Mouse (Mus musculus) embryonic facial prominence, embryonic 13.5 days (tissue): ENCODE data around the gene Kif16b. TPM values are rescaled to one million over a fixed set of nuclear protein-coding genes. Genes with fewer than 3 reads are reported as not detected.

Experiments
- ATAC-seq: fragments of 200-750 bp; cut with Nextera tagmentation; 2 replicates; pipeline ENCODE4 v1.8.0; 2017; ENCODE audit warnings: low read depth; ENCODE audit not compliant: insufficient number of reproducible peaks, insufficient read depth, low FRiP score, low TSS enrichment
- H3K27ac ChIP-seq: fragments of 300-500 bp; sonication (generic); 2 replicates; pipeline ENCODE4 v1.5.1; 2015; ENCODE audit warnings: moderate library complexity, mild to moderate bottlenecking, inconsistent platforms
- H3K27me3 ChIP-seq: fragments of 300-500 bp; sonication (generic); 2 replicates; pipeline ENCODE4 v1.6.1; 2015; ENCODE audit warnings: mild to moderate bottlenecking, inconsistent platforms
- H3K36me3 ChIP-seq: fragments of 300-500 bp; sonication (generic); 2 replicates; pipeline ENCODE4 v1.6.1; 2015; ENCODE audit warnings: mild to moderate bottlenecking, inconsistent platforms
- H3K4me1 ChIP-seq: fragments of 300-500 bp; sonication (generic); 2 replicates; pipeline ENCODE4 v1.6.1; 2015; ENCODE audit warnings: inconsistent platforms
- H3K4me2 ChIP-seq: fragments of 300-500 bp; sonication (generic); 2 replicates; pipeline ENCODE4 v1.6.1; 2015; ENCODE audit warnings: moderate library complexity, mild to moderate bottlenecking, inconsistent platforms
- H3K4me3 ChIP-seq: fragments of 300-500 bp; sonication (generic); 2 replicates; pipeline ENCODE4 v1.5.1; 2015; ENCODE audit warnings: mild to moderate bottlenecking, inconsistent platforms
- H3K9ac ChIP-seq: fragments of 300-500 bp; sonication (generic); 2 replicates; pipeline ENCODE4 v1.6.1; 2015; ENCODE audit warnings: mild to moderate bottlenecking, inconsistent platforms
- H3K9me3 ChIP-seq: fragments of 300-500 bp; sonication (generic); 2 replicates; pipeline ENCODE4 v1.6.1; 2016; ENCODE audit warnings: inconsistent platforms
- WGBS: fragments of 180-500 bp; shearing (Covaris S2); methylation state at CpG from one replicate; pipeline ENCODE4 v1.1.7; 2015; ENCODE audit warnings: mixed read lengths; 5-methylcytosine and 5-hydroxymethylcytosine counted together
- polyA plus RNA-seq: library from polyadenylated mRNA; unstranded; fragments of >200 nt; fragmentation: Nextera tagmentation; extraction: Ambion mirVana; gene quantifications from 2 replicates; pipeline ENCODE4 v1.2.1, GENCODE M21; 2015

Gene Kif16b
- polyA plus RNA-seq, 1 experiment from 2014 or later, result 12.1 TPM

DNA sequence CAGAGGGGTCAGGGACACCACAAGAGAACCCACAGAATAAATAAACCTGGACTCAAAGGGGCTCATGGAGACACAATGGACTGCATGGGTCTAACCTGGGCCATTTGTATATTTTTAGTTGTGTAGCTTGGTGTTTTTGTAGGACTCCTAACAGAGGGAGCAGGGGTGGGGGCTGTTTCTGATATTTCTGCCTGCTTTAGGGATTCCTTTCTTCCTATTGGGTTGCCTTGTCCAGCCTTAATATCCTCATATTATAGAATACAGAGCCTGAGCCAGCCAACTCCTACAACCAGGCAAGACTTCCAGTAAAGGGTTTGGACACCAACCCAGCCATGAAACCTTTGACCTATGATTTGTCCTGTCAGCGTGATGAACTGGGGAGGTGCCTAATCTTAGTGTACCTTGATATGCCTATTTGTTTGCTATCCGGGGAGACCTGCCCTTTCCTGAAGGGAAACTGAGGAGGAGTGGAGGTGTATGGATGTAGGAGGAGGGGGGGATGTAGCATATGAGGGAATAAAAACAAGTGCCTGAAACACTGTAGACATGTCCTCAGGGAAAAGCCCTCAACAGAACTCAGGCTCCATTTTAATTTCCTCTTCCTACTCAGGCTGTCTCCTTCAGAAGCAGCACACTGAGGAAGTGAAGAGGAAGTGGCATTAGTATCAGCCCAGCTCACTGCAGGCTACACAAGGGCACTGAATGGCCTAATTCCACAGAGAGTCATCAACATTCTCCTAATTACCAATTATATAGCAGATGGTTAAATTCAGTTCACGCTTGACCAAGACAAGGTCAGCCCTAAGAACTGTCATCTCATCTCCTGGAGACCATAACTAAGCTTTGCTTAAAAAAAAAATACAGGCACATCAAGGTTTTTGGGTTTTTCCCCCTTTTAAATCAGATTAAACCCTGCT is 207.1 kb downstream of the Kif16b start:
- no peak for ATAC-seq
- Histone ChIP-seq H3K4me1 (no peaks in the 10 kb centered on the region), H3K4me3 (no peak overlapping the region), H3K36me3 (no peaks in the 10 kb centered on the region), H3K4me2 (no peak overlapping the region), H3K27ac (no peak overlapping the region), H3K9me3 (no peaks in the 10 kb centered on the region), H3K27me3 (no peaks in the 10 kb centered on the region), H3K9ac (no peak overlapping the region)
- WGBS, result 75% methylated on average over 3 of the region's 3 CpGs

DNA sequence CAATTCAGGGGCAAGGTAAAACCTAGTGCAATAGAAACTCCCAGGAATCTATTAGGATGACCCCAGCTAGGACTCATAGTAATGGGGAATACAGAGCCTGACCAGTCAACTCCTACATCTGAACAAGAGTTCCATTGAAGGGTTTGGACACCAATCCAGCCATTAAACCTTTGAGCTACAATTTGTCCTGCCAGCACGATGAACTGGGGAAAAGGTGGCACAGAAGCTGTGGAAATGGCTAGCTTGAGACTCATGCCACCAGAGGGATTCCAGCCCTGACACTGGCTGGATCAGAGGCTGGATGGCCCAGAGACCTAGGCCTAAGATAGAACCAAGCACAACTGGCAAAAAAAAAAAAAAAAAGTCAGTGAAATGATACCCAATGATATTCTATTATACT is 207.9 kb downstream of the Kif16b start:
- no peak for ATAC-seq
- 79% methylated on average over 1 of the region's 1 CpGs for WGBS
- Histone ChIP-seq H3K9ac (no peak overlapping the region), H3K36me3 (no peaks in the 10 kb centered on the region), H3K27ac (no peak overlapping the region), H3K4me3 (no peak overlapping the region), H3K9me3 (no peaks in the 10 kb centered on the region), H3K4me1 (no peaks in the 10 kb centered on the region), H3K27me3 (no peaks in the 10 kb centered on the region), H3K4me2 (no peak overlapping the region)

DNA sequence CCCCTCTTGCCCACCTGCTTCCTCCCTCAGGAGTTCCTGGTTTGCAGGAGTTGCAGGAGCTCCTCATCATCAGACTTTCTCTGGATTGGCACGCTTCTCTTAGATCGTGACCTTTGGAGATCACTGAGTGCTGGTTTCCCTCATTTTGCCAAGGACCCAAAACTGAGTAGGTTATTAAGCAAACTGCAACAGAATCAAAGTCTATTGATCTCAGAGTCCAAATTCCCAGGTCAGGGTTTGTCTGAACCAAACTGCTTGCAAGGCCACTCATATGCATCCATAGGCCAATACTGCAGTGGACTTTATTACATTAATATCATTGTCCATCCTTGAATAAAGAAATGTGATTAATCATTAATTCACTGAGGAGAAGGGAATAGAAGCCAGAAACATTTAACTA is 211.8 kb downstream of the Kif16b start:
- Histone ChIP-seq H3K36me3 (no peaks in the 10 kb centered on the region), H3K4me3 (no peak overlapping the region), H3K9me3 (no peaks in the 10 kb centered on the region), H3K4me1 (no peaks in the 10 kb centered on the region), H3K27me3 (no peaks in the 10 kb centered on the region), H3K9ac (no peak overlapping the region), H3K4me2 (no peak overlapping the region), H3K27ac (no peak overlapping the region)
- 95% methylated on average over 2 of the region's 2 CpGs for WGBS
- no peak for ATAC-seq

DNA sequence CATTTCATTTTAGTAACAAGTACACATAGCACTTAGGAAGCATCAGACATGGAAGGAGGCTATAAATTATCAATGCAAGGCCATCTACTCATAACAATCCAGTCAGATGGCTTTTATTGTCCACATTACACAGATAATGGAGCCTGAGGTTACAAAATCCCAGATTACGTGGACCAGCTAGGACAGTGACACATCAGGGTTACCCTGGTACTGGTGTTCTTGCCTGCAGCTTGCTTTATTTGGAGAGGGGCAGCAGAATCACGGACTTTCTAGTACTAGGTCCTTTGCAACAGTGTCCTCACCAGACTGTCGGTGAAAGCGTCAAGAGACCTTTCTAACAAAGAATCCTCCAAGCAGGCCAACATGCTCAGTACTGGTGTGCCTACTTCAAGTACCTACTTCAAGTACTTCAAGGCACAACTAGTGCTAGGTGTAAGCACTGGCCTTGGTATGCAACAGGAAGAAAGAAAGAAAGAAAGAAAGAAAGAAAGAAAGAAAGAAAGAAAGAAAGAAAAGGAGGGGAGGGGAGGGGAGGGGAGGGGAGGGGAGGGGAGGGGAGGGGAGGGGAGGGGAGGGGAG is 213.3 kb downstream of the Kif16b start:
- H3K4me3 ChIP-seq, result no peak overlapping the region
- 87% methylated on average over 4 of the region's 4 CpGs for WGBS
- H3K4me1 ChIP-seq, result no peaks in the 10 kb centered on the region
- H3K27ac ChIP-seq, result no peak overlapping the region
- no peak overlapping the region for H3K9ac ChIP-seq
- H3K36me3 ChIP-seq, result no peaks in the 10 kb centered on the region
- H3K27me3 ChIP-seq, result no peaks in the 10 kb centered on the region
- H3K9me3 ChIP-seq, result no peaks in the 10 kb centered on the region
- no peak for ATAC-seq
- no peak overlapping the region for H3K4me2 ChIP-seq

DNA sequence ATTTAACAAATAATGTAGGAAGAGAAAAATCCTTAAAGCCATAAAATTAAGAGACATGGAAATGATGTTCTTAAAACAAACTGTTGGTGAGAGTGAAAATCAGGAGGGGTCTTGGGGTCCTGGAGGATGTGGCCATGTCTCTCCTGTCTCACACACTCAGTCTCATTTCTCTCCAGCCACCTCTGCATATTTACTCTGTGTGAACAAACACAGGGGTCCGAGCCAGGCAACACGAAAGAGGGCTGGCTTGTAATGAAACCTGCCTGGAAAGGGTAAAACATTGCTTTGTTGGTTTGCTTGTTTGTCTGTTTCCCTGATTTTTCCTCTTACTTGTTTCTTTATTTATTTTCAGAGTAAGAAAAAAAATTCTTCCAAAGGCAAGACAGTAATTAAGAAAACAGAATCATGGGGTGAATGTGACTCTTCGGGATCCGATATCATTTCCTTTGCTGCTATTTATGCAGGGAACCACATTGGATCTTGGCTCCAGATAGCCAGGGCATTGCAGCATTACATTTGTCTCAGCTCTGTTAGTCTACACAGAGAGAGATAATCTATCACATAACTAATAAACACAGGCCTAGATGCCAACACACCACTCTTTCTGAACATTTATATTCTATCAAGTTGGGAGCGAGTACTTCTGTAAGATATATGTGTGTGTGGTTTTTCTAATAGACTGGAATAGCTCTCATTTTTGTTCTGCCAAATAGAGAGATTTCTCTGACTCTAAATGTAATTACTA is 218.2 kb downstream of the Kif16b start:
- H3K4me2 ChIP-seq, result no peak overlapping the region
- WGBS, result 72% methylated on average over 5 of the region's 5 CpGs
- H3K27me3 ChIP-seq, result no peaks in the 10 kb centered on the region
- H3K9ac ChIP-seq, result no peak overlapping the region
- no peak overlapping the region for H3K27ac ChIP-seq
- H3K4me3 ChIP-seq, result no peak overlapping the region
- no peaks in the 10 kb centered on the region for H3K9me3 ChIP-seq
- ATAC-seq, result no peak
- no peaks in the 10 kb centered on the region for H3K36me3 ChIP-seq
- H3K4me1 ChIP-seq, result no peaks in the 10 kb centered on the region

DNA sequence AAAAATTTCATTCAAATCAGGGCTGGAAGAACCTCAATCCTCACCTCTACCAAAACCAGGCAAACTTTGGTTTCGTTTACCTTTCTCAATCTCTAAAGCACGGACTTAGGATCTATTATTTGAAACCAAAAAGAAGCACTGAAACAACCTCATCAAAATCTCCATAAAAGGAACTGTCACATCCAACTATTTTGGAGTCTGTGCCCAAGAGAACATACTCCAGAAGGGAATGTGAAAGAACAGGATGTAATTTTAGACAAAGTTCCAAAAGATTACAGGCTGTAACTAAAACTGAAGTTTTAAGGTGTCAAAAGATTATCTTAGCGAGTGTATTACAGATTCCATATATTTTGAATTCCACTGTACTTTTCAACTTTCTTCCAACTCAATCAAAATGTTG is 232.9 kb downstream of the Kif16b start:
- Histone ChIP-seq H3K27ac (no peak overlapping the region), H3K4me2 (no peak overlapping the region), H3K36me3 (peaks cover 9% of the 10 kb centered on the region; the same call in 1 of the 2 replicates), H3K9me3 (no peaks in the 10 kb centered on the region), H3K4me3 (no peak overlapping the region), H3K4me1 (no peaks in the 10 kb centered on the region), H3K27me3 (no peaks in the 10 kb centered on the region), H3K9ac (no peak overlapping the region)
- WGBS, result 83% methylated on average over 3 of the region's 3 CpGs
- ATAC-seq, result no peak

DNA sequence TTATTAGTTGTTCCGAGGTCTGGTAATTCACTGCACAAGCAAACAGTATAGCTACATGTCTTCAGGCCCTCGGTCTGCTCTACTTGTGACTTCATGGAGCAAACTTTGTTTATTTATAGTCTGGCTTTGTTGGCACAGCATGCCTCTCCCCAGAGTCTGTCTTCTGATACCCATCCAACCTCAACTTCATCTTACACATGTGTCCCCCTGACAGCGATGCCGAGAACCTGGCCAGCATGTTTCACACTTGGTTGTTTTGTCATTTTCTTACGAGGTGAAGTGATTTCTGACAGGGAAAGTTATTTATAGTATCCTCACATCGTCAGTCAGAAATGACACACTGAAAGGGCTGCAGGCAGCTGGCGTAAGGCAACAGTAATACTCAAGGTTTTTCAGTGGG is 249.7 kb downstream of the Kif16b start:
- no peaks in the 10 kb centered on the region for H3K9me3 ChIP-seq
- ATAC-seq, result no peak
- no peaks in the 10 kb centered on the region for H3K4me1 ChIP-seq
- H3K4me2 ChIP-seq, result no peak overlapping the region
- no peak overlapping the region for H3K4me3 ChIP-seq
- no peaks in the 10 kb centered on the region for H3K36me3 ChIP-seq
- 66% methylated on average over 7 of the region's 7 CpGs for WGBS
- H3K27ac ChIP-seq, result no peak overlapping the region
- no peaks in the 10 kb centered on the region for H3K27me3 ChIP-seq
- no peak overlapping the region for H3K9ac ChIP-seq

DNA sequence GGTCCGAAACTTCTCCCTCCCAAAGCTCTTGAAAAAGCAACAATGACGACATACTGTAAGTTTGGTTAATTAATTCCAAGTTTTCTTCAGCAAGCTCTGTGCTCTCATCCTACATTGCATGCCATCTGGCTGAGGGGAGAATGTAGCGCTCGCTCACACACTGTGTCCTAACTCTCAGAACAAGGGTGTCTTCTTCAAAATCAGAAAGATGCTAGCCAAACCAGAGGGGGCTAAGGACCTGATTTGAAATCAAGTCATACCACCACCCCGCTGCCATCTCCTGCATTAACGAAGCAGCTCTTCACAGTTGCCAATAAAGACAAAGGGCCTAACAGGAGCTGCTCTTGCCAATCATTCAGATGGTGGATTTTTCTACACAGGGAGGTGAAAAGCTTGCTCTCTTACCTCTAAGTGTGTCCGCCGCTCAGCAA is 253.3 kb downstream of the Kif16b start:
- WGBS, result 75% methylated on average over 8 of the region's 8 CpGs
- no peak for ATAC-seq
- Histone ChIP-seq H3K9me3 (no peaks in the 10 kb centered on the region), H3K4me1 (no peaks in the 10 kb centered on the region), H3K36me3 (no peaks in the 10 kb centered on the region), H3K4me2 (no peak overlapping the region), H3K4me3 (no peak overlapping the region), H3K9ac (no peak overlapping the region), H3K27ac (no peak overlapping the region), H3K27me3 (no peaks in the 10 kb centered on the region)

DNA sequence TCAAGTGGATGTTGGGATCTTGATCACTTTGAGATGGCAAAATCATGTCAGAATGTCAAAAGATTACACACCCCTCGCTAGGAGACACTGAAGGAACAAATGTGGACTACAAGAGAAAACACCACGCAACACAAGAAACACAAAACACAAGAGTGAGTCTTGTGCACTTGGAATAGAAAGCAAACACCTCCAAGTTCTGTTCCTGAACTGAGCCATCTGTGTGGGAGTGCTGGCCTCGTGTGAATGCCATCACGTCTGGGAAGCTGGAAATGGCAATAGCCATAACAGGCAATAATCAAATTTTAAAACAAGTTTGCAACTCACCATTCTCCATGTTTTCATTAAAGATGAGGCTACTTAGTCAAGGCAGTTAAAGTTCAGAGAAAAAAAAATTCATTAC is 254.5 kb downstream of the Kif16b start:
- no peak overlapping the region for H3K27ac ChIP-seq
- no peaks in the 10 kb centered on the region for H3K4me1 ChIP-seq
- no peak overlapping the region for H3K4me2 ChIP-seq
- no peaks in the 10 kb centered on the region for H3K36me3 ChIP-seq
- 88% methylated on average over 4 of the region's 4 CpGs for WGBS
- no peaks in the 10 kb centered on the region for H3K9me3 ChIP-seq
- H3K27me3 ChIP-seq, result no peaks in the 10 kb centered on the region
- no peak overlapping the region for H3K9ac ChIP-seq
- H3K4me3 ChIP-seq, result no peak overlapping the region
- ATAC-seq, result no peak

DNA sequence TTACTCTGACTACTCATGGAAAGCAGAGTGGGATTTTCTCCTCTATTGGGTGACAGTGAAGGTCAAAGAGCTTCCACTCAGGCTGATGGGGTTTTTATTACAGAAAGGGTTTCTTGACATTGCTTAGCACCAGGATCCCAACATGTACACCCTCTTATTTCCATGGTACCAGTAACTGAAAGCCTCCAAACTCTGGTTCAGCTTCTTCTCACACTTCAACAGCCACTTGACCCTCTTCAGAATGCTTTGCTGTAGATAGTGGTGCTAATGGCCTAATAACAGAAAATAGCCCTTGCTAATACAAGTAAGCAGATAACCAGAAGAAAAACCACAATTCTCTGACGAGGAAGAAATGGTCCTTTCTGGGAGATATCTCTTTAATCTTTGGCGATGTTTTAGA is 259.6 kb downstream of the Kif16b start:
- Histone ChIP-seq H3K4me2 (no peak overlapping the region), H3K36me3 (no peaks in the 10 kb centered on the region), H3K27ac (no peak overlapping the region), H3K9ac (no peak overlapping the region), H3K9me3 (no peaks in the 10 kb centered on the region), H3K27me3 (no peaks in the 10 kb centered on the region), H3K4me1 (no peaks in the 10 kb centered on the region), H3K4me3 (no peak overlapping the region)
- WGBS, result 82% methylated on average over 2 of the region's 2 CpGs
- no peak for ATAC-seq

DNA sequence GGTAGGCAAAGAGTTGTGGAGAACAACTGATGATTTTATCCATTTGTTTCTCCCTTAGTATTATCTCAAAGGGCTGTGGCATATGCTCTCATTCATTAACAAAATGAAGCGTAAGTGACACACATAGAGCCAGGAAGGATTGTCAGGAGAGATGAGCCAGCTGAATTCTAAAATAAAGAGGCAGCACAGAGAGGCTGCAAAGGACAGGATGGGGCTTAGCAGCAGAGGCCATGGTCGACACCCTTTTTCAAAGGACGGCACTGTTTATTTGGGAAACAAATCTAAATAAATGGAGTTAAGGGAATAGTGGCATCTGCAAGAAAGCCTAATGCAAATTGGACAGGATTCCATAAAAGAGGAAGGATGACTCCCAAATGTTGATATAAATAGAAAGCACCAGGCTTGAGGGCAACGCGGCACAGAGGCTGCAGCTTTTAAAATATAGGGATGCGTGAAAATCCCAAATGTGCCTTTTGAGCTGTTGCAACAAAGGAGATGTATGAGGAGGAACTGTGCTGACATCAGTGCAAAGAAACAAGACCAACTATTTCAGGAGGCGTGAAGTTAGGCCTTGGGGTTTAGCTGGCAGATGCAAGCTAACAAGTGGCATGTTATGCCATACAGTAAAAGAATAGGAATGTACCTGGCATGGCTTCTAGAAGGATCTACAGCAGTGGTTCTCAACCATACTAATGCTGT is 265.6 kb downstream of the Kif16b start:
- Histone ChIP-seq H3K4me3 (no peak overlapping the region), H3K36me3 (no peaks in the 10 kb centered on the region), H3K27ac (no peak overlapping the region), H3K4me1 (no peaks in the 10 kb centered on the region), H3K4me2 (no peak overlapping the region), H3K27me3 (no peaks in the 10 kb centered on the region), H3K9me3 (no peaks in the 10 kb centered on the region), H3K9ac (no peak overlapping the region)
- 79% methylated on average over 7 of the region's 7 CpGs for WGBS
- no peak for ATAC-seq
